Mouse (Mus musculus) heart, postnatal 0 days (tissue): ENCODE data around the gene Rock2. TPM values are rescaled to one million over a fixed set of nuclear protein-coding genes. Genes with fewer than 3 reads are reported as not detected.
A peak's percentile ranks its signal among the peaks of the same experiment; 100 is the strongest.

Source experiments
- ATAC-seq: fragments of 200-750 bp; cut with Nextera tagmentation; 2 replicates; pipeline ENCODE4 v1.8.0; 2017; ENCODE audit warnings: low read depth, moderate number of reproducible peaks, moderate library complexity; ENCODE audit not compliant: insufficient read depth
- DNase-seq: peaks from one replicate; pipeline ENCODE4 v3.0.0-alpha.2; 2016; ENCODE audit warnings: low spot score
- H3K27ac ChIP-seq: fragments of 300-500 bp; sonication (generic); 2 replicates; pipeline ENCODE4 v1.5.1; 2014; ENCODE audit warnings: low read depth, mild to moderate bottlenecking
- H3K27me3 ChIP-seq: fragments of 300-500 bp; sonication (generic); 2 replicates; pipeline ENCODE4 v1.6.1; 2014; ENCODE audit warnings: low read length, mixed read lengths; ENCODE audit not compliant: control insufficient read depth, insufficient read depth
- H3K36me3 ChIP-seq: fragments of 300-500 bp; sonication (generic); replicated peaks from 2 replicates; pipeline ENCODE4 v1.6.1; 2014; ENCODE audit warnings: low read length, mixed read lengths; ENCODE audit not compliant: control insufficient read depth, insufficient read depth
- H3K4me1 ChIP-seq: fragments of 300-500 bp; sonication (generic); 2 replicates; pipeline ENCODE4 v1.6.1; 2014; ENCODE audit warnings: antibody characterized with exemption; ENCODE audit not compliant: control insufficient read depth, insufficient read depth
- H3K4me2 ChIP-seq: fragments of 300-500 bp; sonication (generic); 2 replicates; pipeline ENCODE4 v1.6.1; 2014; ENCODE audit warnings: low read depth, mild to moderate bottlenecking, low read length, moderate library complexity
- H3K4me3 ChIP-seq: fragments of 300-500 bp; sonication (generic); 2 replicates; pipeline ENCODE4 v1.5.1; 2014; ENCODE audit warnings: low read depth, low read length
- H3K9ac ChIP-seq: fragments of 300-500 bp; sonication (generic); replicated peaks from 2 replicates; pipeline ENCODE4 v1.6.1; 2014; ENCODE audit warnings: low read depth, low read length, mixed read lengths
- H3K9me3 ChIP-seq: fragments of 300-500 bp; sonication (generic); replicated peaks from 2 replicates; pipeline ENCODE4 v1.6.1; 2016; ENCODE audit warnings: low read length; ENCODE audit not compliant: control insufficient read depth
- CTCF ChIP-seq: IDR thresholded peaks from 2 replicates; pipeline ENCODE4 v1.5.1; 2016; ENCODE audit warnings: antibody characterized with exemption, control low read depth, low read depth
- EP300 ChIP-seq: IDR thresholded peaks from 2 replicates; pipeline ENCODE4 v1.6.1; 2016; ENCODE audit warnings: antibody characterized with exemption, low read depth
- WGBS: fragments of 180-500 bp; shearing (Covaris S2); extraction: QIAGEN DNeasy Blood & Tissue Kit; methylation state at CpG from one replicate; pipeline ENCODE4 v1.1.7; 2014; 5-methylcytosine and 5-hydroxymethylcytosine counted together
- polyA plus RNA-seq: library from polyadenylated mRNA; unstranded; fragments of >200 nt; fragmentation: Nextera tagmentation; extraction: Ambion mirVana; gene quantifications from 2 replicates; pipeline ENCODE4 v1.2.1, GENCODE M21; 2015
- total RNA-seq: library from RNA; depleted of rRNA; stranded (reverse); fragments of >200 nt; gene quantifications from 2 replicates; pipeline ENCODE4 v1.2.3, GENCODE M21; 2014; ENCODE audit warnings: low replicate concordance

The Rock2 gene
- total and polyA plus RNA-seq, 2 experiments from 2014 or later = 24.6 to 49.2 TPM

GRCm38 (mm10) chr12:17000628-17001027, 105.9 kb downstream of the Rock2 start:
- TF ChIP-seq CTCF = no peak
- no peak for TF ChIP-seq EP300
- Histone ChIP-seq H3K27ac (no peak overlapping the region), H3K9me3 (no peaks in the 10 kb centered on the region), H3K27me3 (no peaks in the 10 kb centered on the region), H3K4me1 (peaks cover 3% of the 10 kb centered on the region; the same call in 1 of the 2 replicates), H3K4me2 (no peak overlapping the region; the same call in 1 of the 2 replicates), H3K9ac (no peak overlapping the region), H3K4me3 (no peak overlapping the region), H3K36me3 (0 out of 2 replicates have a peak, but pooled peaks cover 6% of the 10 kb centered on the region)
- WGBS = 59% methylated on average over 6 of the region's 6 CpGs
- no peak for DNase-seq
- no peak for ATAC-seq

GRCm38 (mm10) chr12:17001211-17001610, 106.5 kb downstream of the Rock2 start:
- no peaks in the 10 kb centered on the region for H3K27me3 ChIP-seq
- H3K4me3 ChIP-seq = no peak overlapping the region
- no peak for ATAC-seq
- DNase-seq = no peak
- no peaks in the 10 kb centered on the region for H3K9me3 ChIP-seq
- no peak overlapping the region for H3K4me2 ChIP-seq
- no peak overlapping the region for H3K27ac ChIP-seq
- H3K36me3 ChIP-seq = 0 out of 2 replicates have a peak, but pooled peaks cover 2% of the 10 kb centered on the region
- H3K9ac ChIP-seq = no peak overlapping the region
- H3K4me1 ChIP-seq = peaks cover 3% of the 10 kb centered on the region; the same call in 1 of the 2 replicates
- WGBS = 63% methylated on average over 4 of the region's 4 CpGs
- TF ChIP-seq EP300 (no peak), CTCF (no peak)

GRCm38 (mm10) chr12:17009466-17009865, 114.8 kb downstream of the Rock2 start:
- WGBS = 94% methylated on average over 6 of the region's 6 CpGs
- TF ChIP-seq CTCF = no peak
- TF ChIP-seq EP300 = no peak

GRCm38 (mm10) chr12:17011100-17011870, 116.6 kb downstream of the Rock2 start, which contains the start of gene 2410004P03Rik:
Gene 2410004P03Rik (minus strand): TSS chr12:17011727.
- Histone ChIP-seq H3K9me3 (no peaks in the 10 kb centered on the region; the same call in 1 of the 2 replicates), H3K4me3 (peak within 1 kb of the TSS; percentile 46), H3K4me1 (no peaks in the 10 kb centered on the region), H3K27ac (no peak within 1 kb of the TSS), H3K36me3 (no peaks in the 10 kb centered on the region), H3K9ac (no peak within 1 kb of the TSS), H3K27me3 (no peaks in the 10 kb centered on the region), H3K4me2 (peak within 1 kb of the TSS; percentile 67)
- ATAC-seq (peak; percentile 65), DNase-seq (peak; percentile 49)
- peak; percentile 84 for TF ChIP-seq CTCF
- no peak for TF ChIP-seq EP300
- 7% methylated on average over 28 of the region's 29 CpGs for WGBS

More at GRCm38 (mm10) chr12:17009466-17009865, 114.8 kb downstream of the Rock2 start:
- Histone ChIP-seq H3K4me2 (no peak overlapping the region), H3K4me3 (no peak overlapping the region), H3K27me3 (no peaks in the 10 kb centered on the region), H3K9ac (no peak overlapping the region), H3K27ac (no peak overlapping the region), H3K4me1 (no peaks in the 10 kb centered on the region), H3K9me3 (no peaks in the 10 kb centered on the region; the same call in 1 of the 2 replicates), H3K36me3 (no peaks in the 10 kb centered on the region)
- DNase-seq (no peak), ATAC-seq (no peak)

GRCm38 (mm10) chr12:17012067-17012899, 117.6 kb downstream of the Rock2 start:
- no peaks in the 10 kb centered on the region for H3K36me3 ChIP-seq
- no peak overlapping the region for H3K27ac ChIP-seq
- 68% methylated on average over 2 of the region's 2 CpGs for WGBS
- TF ChIP-seq CTCF (no peak), EP300 (no peak)
- no peak overlapping the region for H3K4me3 ChIP-seq
- H3K9me3 ChIP-seq = no peaks in the 10 kb centered on the region; the same call in 1 of the 2 replicates
- DNase-seq (no peak), ATAC-seq (no peak)
- H3K4me2 ChIP-seq = no peak overlapping the region
- H3K27me3 ChIP-seq = no peaks in the 10 kb centered on the region
- H3K4me1 ChIP-seq = no peaks in the 10 kb centered on the region
- H3K9ac ChIP-seq = no peak overlapping the region
